Mouse (Mus musculus): ENCODE results near the gene Slfnl1. TPM values are rescaled to one million over a fixed set of nuclear protein-coding genes. Genes with fewer than 3 reads are reported as not detected.
A peak's percentile ranks its signal among the peaks of the same experiment; 100 is the strongest.

The Slfnl1 gene
- polyA plus RNA-seq, 1 experiment from 2014 or later, result not detected

- Histone ChIP-seq H3K27ac (replicated peaks) (no peak overlapping the region), H3K4me3 (replicated peaks) (no peak overlapping the region), H3K4me1 (replicated peaks) (no peaks in the 10 kb centered on the region), H3K4me2 (no peak overlapping the region), H3K9ac (no peak overlapping the region), H3K9me3 (replicated peaks) (no peaks in the 10 kb centered on the region), H3K36me3 (replicated peaks) (peaks cover 51% of the 10 kb centered on the region), H3K27me3 (no peaks in the 10 kb centered on the region)
- whole genome bisulfite sequencing (ENCODE audit: insufficient replicate concordance), result 93% methylated on average over 10 of the region's 10 CpGs
- no peak for ATAC-seq (ENCODE audit: insufficient read depth)
These were observed 6.6 kb downstream of the Slfnl1 start for GRCm38 (mm10) chr4:120538664-120539063.

- H3K4me3 ChIP-seq (replicated peaks), result no peak overlapping the region
- H3K4me1 ChIP-seq (replicated peaks), result no peaks in the 10 kb centered on the region
- no peak overlapping the region for H3K9ac ChIP-seq
- H3K9me3 ChIP-seq (replicated peaks), result no peaks in the 10 kb centered on the region
- no peak overlapping the region for H3K27ac ChIP-seq (replicated peaks)
- WGBS (ENCODE audit: insufficient replicate concordance), result 62% methylated on average over 1 of the region's 1 CpGs
- H3K4me2 ChIP-seq, result no peak overlapping the region
- peaks cover 96% of the 10 kb centered on the region for H3K36me3 ChIP-seq (replicated peaks)
- H3K27me3 ChIP-seq, result no peaks in the 10 kb centered on the region
- no peak for ATAC-seq (ENCODE audit: insufficient read depth)
These were observed 12.9 kb downstream of the Slfnl1 start for GRCm38 (mm10) chr4:120544896-120545295.

GRCm38 (mm10) chr4:120556592-120556991 lies 24.6 kb downstream of the Slfnl1 start:
- Histone ChIP-seq H3K27me3 (no peaks in the 10 kb centered on the region), H3K4me3 (replicated peaks) (no peak overlapping the region), H3K9ac (no peak overlapping the region), H3K36me3 (replicated peaks) (peaks cover 90% of the 10 kb centered on the region), H3K4me1 (replicated peaks) (no peaks in the 10 kb centered on the region), H3K4me2 (no peak overlapping the region), H3K9me3 (replicated peaks) (no peaks in the 10 kb centered on the region), H3K27ac (replicated peaks) (no peak overlapping the region)
- no peak for ATAC-seq (ENCODE audit: insufficient read depth)
- WGBS (ENCODE audit: insufficient replicate concordance), result 80% methylated on average over 6 of the region's 6 CpGs

GRCm38 (mm10) chr4:120565726-120566125 lies 33.7 kb downstream of the Slfnl1 start:
- H3K9ac ChIP-seq, result no peak overlapping the region
- no peaks in the 10 kb centered on the region for H3K27me3 ChIP-seq
- H3K4me2 ChIP-seq, result no peak overlapping the region
- no peaks in the 10 kb centered on the region for H3K9me3 ChIP-seq (replicated peaks)
- H3K36me3 ChIP-seq (replicated peaks), result peaks cover 47% of the 10 kb centered on the region
- ATAC-seq (ENCODE audit: insufficient read depth), result no peak
- 70% methylated on average over 2 of the region's 2 CpGs for WGBS (ENCODE audit: insufficient replicate concordance)
- H3K4me3 ChIP-seq (replicated peaks), result no peak overlapping the region
- no peak overlapping the region for H3K27ac ChIP-seq (replicated peaks)
- peaks cover 34% of the 10 kb centered on the region for H3K4me1 ChIP-seq (replicated peaks)

- peak overlapping the region; percentile 100 for H3K4me2 ChIP-seq
- H3K27me3 ChIP-seq, result no peaks in the 10 kb centered on the region
- H3K27ac ChIP-seq (replicated peaks), result 0 out of 2 replicates have a peak overlapping the region, but pooled peaks have one; percentile 31
- peaks cover 42% of the 10 kb centered on the region for H3K4me1 ChIP-seq (replicated peaks)
- no peaks in the 10 kb centered on the region for H3K9me3 ChIP-seq (replicated peaks)
- WGBS (ENCODE audit: insufficient replicate concordance), result 63% methylated on average over 5 of the region's 5 CpGs
- no peak for ATAC-seq (ENCODE audit: insufficient read depth)
- peaks cover 26% of the 10 kb centered on the region for H3K36me3 ChIP-seq (replicated peaks)
- peak overlapping the region; percentile 88 for H3K4me3 ChIP-seq (replicated peaks)
- no peak overlapping the region for H3K9ac ChIP-seq
These were observed 36.0 kb downstream of the Slfnl1 start for GRCm38 (mm10) chr4:120568005-120568404.

- peak overlapping the region; percentile 86 for H3K9ac ChIP-seq
- H3K27ac ChIP-seq (replicated peaks), result peak overlapping the region; percentile 82; the same call in 1 of the 2 replicates
- WGBS (ENCODE audit: insufficient replicate concordance), result 4% methylated on average over 4 of the region's 4 CpGs
- no peak for ATAC-seq (ENCODE audit: insufficient read depth)
- peak overlapping the region; percentile 88 for H3K4me3 ChIP-seq (replicated peaks)
- H3K4me1 ChIP-seq (replicated peaks), result peaks cover 42% of the 10 kb centered on the region
- H3K27me3 ChIP-seq, result no peaks in the 10 kb centered on the region
- H3K36me3 ChIP-seq (replicated peaks), result peaks cover 15% of the 10 kb centered on the region
- no peaks in the 10 kb centered on the region for H3K9me3 ChIP-seq (replicated peaks)
- peak overlapping the region; percentile 100 for H3K4me2 ChIP-seq
These were observed 37.0 kb downstream of the Slfnl1 start for GRCm38 (mm10) chr4:120569025-120569424.

GRCm38 (mm10) chr4:120569486-120570437 lies 37.7 kb downstream of the Slfnl1 start, which contains the start of gene Ctps:
Gene Ctps, minus strand, starts transcription at chr4:120570276.
- under 1% methylated on average over 85 of the region's 97 CpGs for WGBS (ENCODE audit: insufficient replicate concordance)

GRCm38 (mm10) chr4:120570438-120571069 lies 38.5 kb downstream of the Slfnl1 start:
- peak; percentile 58 for ATAC-seq (ENCODE audit: insufficient read depth)
- no peaks in the 10 kb centered on the region for H3K27me3 ChIP-seq
- peaks cover 38% of the 10 kb centered on the region for H3K4me1 ChIP-seq (replicated peaks)
- WGBS (ENCODE audit: insufficient replicate concordance), result 2% methylated on average over 27 of the region's 27 CpGs
- peak overlapping the region; percentile 86 for H3K9ac ChIP-seq
- H3K36me3 ChIP-seq (replicated peaks), result peaks cover 3% of the 10 kb centered on the region; the same call in 1 of the 2 replicates
- no peaks in the 10 kb centered on the region for H3K9me3 ChIP-seq (replicated peaks)
- peak overlapping the region; percentile 88 for H3K4me3 ChIP-seq (replicated peaks)
- H3K27ac ChIP-seq (replicated peaks), result peak overlapping the region; percentile 82
- peak overlapping the region; percentile 100 for H3K4me2 ChIP-seq

More at GRCm38 (mm10) chr4:120569486-120570437, 37.7 kb downstream of the Slfnl1 start, which contains the start of gene Ctps:
- peaks cover 40% of the 10 kb centered on the region for H3K4me1 ChIP-seq (replicated peaks)
- peak within 1 kb of the TSS; percentile 82 for H3K27ac ChIP-seq (replicated peaks)
- H3K27me3 ChIP-seq, result no peaks in the 10 kb centered on the region
- peak; percentile 96 for ATAC-seq (ENCODE audit: insufficient read depth)
- H3K36me3 ChIP-seq (replicated peaks), result peaks cover 8% of the 10 kb centered on the region
- no peaks in the 10 kb centered on the region for H3K9me3 ChIP-seq (replicated peaks)
- H3K9ac ChIP-seq, result peak within 1 kb of the TSS; percentile 86
- H3K4me2 ChIP-seq, result peak within 1 kb of the TSS; percentile 100
- peak within 1 kb of the TSS; percentile 88 for H3K4me3 ChIP-seq (replicated peaks)

- no peak overlapping the region for H3K27ac ChIP-seq (replicated peaks)
- ATAC-seq (ENCODE audit: insufficient read depth), result no peak
- no peaks in the 10 kb centered on the region for H3K27me3 ChIP-seq
- H3K9me3 ChIP-seq (replicated peaks), result no peaks in the 10 kb centered on the region
- H3K9ac ChIP-seq, result peak overlapping the region; percentile 86; the same call in 1 of the 2 replicates
- peaks cover 37% of the 10 kb centered on the region for H3K4me1 ChIP-seq (replicated peaks)
- H3K36me3 ChIP-seq (replicated peaks), result 0 out of 2 replicates have a peak, but pooled peaks cover 3% of the 10 kb centered on the region
- H3K4me3 ChIP-seq (replicated peaks), result peak overlapping the region; percentile 88
- H3K4me2 ChIP-seq, result peak overlapping the region; percentile 100
- WGBS (ENCODE audit: insufficient replicate concordance), result 60% methylated on average over 3 of the region's 3 CpGs
These were observed 39.0 kb downstream of the Slfnl1 start for GRCm38 (mm10) chr4:120571070-120571464.

- H3K27me3 ChIP-seq, result no peaks in the 10 kb centered on the region
- no peaks in the 10 kb centered on the region for H3K36me3 ChIP-seq (replicated peaks)
- no peak overlapping the region for H3K4me2 ChIP-seq
- H3K27ac ChIP-seq (replicated peaks), result no peak overlapping the region
- H3K4me3 ChIP-seq (replicated peaks), result no peak overlapping the region
- H3K9ac ChIP-seq, result no peak overlapping the region
- no peaks in the 10 kb centered on the region for H3K9me3 ChIP-seq (replicated peaks)
- no peak for ATAC-seq (ENCODE audit: insufficient read depth)
- 59% methylated on average over 3 of the region's 3 CpGs for WGBS (ENCODE audit: insufficient replicate concordance)
- H3K4me1 ChIP-seq (replicated peaks), result peaks cover 34% of the 10 kb centered on the region
These were observed 39.7 kb downstream of the Slfnl1 start for GRCm38 (mm10) chr4:120571691-120572090.

- Histone ChIP-seq H3K27me3 (peaks cover 6% of the 10 kb centered on the region; the same call in 1 of the 2 replicates), H3K4me3 (replicated peaks) (no peak overlapping the region), H3K4me1 (replicated peaks) (peaks cover 11% of the 10 kb centered on the region), H3K4me2 (no peak overlapping the region), H3K36me3 (replicated peaks) (no peaks in the 10 kb centered on the region), H3K9me3 (replicated peaks) (no peaks in the 10 kb centered on the region), H3K27ac (replicated peaks) (no peak overlapping the region), H3K9ac (no peak overlapping the region)
- peak; percentile 52; the same call in 1 of the 2 replicates for ATAC-seq (ENCODE audit: insufficient read depth)
- WGBS (ENCODE audit: insufficient replicate concordance), result 25% methylated on average over 5 of the region's 5 CpGs
These were observed 48.9 kb downstream of the Slfnl1 start for GRCm38 (mm10) chr4:120580894-120581293.
